Mouse (Mus musculus): ENCODE measurements around the gene Zmiz1. TPM values are rescaled to one million over a fixed set of nuclear protein-coding genes. Genes with fewer than 3 reads are reported as not detected.

The Zmiz1 gene
- polyA plus RNA-seq, 1 experiment from 2014 or later = 91.0 TPM

GRCm38 (mm10) chr14:25660661-25661060 is 201.7 kb downstream of the Zmiz1 start:
- Histone ChIP-seq H3K27me3 (ENCODE audit: control insufficient read depth, insufficient read depth, low read length) (no peaks in the 10 kb centered on the region), H3K4me3 (replicated peaks; ENCODE audit: low read depth, low read length) (no peak overlapping the region), H3K4me2 (ENCODE audit: low read length) (no peak overlapping the region), H3K9ac (replicated peaks; ENCODE audit: low read length) (no peak overlapping the region), H3K9me3 (ENCODE audit: control insufficient read depth, low read length) (no peaks in the 10 kb centered on the region), H3K4me1 (ENCODE audit: control insufficient read depth, insufficient read depth, low read length) (no peaks in the 10 kb centered on the region), H3K27ac (replicated peaks; ENCODE audit: low read depth, low read length) (peak overlapping the region; percentile 37; the same call in 1 of the 2 replicates), H3K36me3 (ENCODE audit: control insufficient read depth, insufficient read depth, low read length) (peaks cover 98% of the 10 kb centered on the region)
- WGBS = 60% methylated on average over 11 of the region's 11 CpGs
- ATAC-seq (ENCODE audit: low FRiP score, low TSS enrichment) (no peak), DNase-seq (peak; percentile 38)

DNA sequence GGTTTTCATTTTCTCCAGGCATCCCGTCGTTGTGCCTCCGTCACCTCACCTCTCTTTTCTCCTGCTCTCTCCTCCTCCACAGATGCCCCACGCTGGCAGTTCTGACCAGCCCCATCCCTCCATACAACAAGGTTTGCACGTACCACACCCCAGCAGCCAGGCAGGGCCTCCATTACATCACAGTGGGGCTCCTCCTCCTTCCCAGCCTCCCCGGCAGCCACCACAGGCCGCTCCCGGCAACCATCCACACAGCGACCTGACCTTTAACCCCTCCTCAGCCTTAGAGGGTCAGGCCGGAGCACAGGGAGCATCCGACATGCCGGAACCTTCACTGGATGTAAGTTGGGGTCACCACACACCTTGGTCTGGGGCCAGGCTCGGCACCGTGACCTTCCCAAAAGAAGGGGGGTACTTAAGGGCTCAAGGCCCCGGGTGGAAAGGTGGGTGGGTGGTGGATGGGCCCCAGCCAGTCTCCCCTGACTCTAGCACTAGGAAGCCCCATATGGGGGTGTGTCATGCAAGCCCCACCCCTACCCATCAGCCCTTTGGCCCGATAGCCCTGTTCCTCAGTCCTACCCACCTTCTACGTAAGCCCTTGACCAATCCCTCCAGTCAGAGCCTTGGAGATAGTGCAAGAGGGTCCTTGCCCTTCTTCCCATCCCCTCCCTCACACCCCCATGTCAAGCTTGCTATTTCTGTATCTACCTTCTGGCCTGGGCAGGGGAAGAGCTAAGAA is 202.4 kb downstream of the Zmiz1 start:
- ATAC-seq (ENCODE audit: low FRiP score, low TSS enrichment) (no peak), DNase-seq (no peak)
- Histone ChIP-seq H3K9ac (replicated peaks; ENCODE audit: low read length) (no peak overlapping the region), H3K27ac (replicated peaks; ENCODE audit: low read depth, low read length) (peak overlapping the region; percentile 60; the same call in 1 of the 2 replicates), H3K4me2 (ENCODE audit: low read length) (no peak overlapping the region), H3K4me3 (replicated peaks; ENCODE audit: low read depth, low read length) (no peak overlapping the region), H3K9me3 (ENCODE audit: control insufficient read depth, low read length) (no peaks in the 10 kb centered on the region), H3K36me3 (ENCODE audit: control insufficient read depth, insufficient read depth, low read length) (peaks cover 98% of the 10 kb centered on the region), H3K27me3 (ENCODE audit: control insufficient read depth, insufficient read depth, low read length) (no peaks in the 10 kb centered on the region), H3K4me1 (ENCODE audit: control insufficient read depth, insufficient read depth, low read length) (no peaks in the 10 kb centered on the region)
- 80% methylated on average over 17 of the region's 17 CpGs for WGBS

GRCm38 (mm10) chr14:25663649-25664309 is 204.8 kb downstream of the Zmiz1 start:
- H3K27ac ChIP-seq (replicated peaks; ENCODE audit: low read depth, low read length) = peak overlapping the region; percentile 49; the same call in 1 of the 2 replicates
- 87% methylated on average over 7 of the region's 7 CpGs for WGBS
- no peak overlapping the region for H3K4me2 ChIP-seq (ENCODE audit: low read length)
- H3K4me1 ChIP-seq (ENCODE audit: control insufficient read depth, insufficient read depth, low read length) = no peaks in the 10 kb centered on the region
- H3K9me3 ChIP-seq (ENCODE audit: control insufficient read depth, low read length) = no peaks in the 10 kb centered on the region
- H3K36me3 ChIP-seq (ENCODE audit: control insufficient read depth, insufficient read depth, low read length) = peaks cover 77% of the 10 kb centered on the region
- ATAC-seq (ENCODE audit: low FRiP score, low TSS enrichment) (no peak), DNase-seq (no peak)
- H3K4me3 ChIP-seq (replicated peaks; ENCODE audit: low read depth, low read length) = no peak overlapping the region
- H3K9ac ChIP-seq (replicated peaks; ENCODE audit: low read length) = no peak overlapping the region
- H3K27me3 ChIP-seq (ENCODE audit: control insufficient read depth, insufficient read depth, low read length) = no peaks in the 10 kb centered on the region

GRCm38 (mm10) chr14:25664310-25664695 is 205.3 kb downstream of the Zmiz1 start:
- Histone ChIP-seq H3K4me3 (replicated peaks; ENCODE audit: low read depth, low read length) (no peak overlapping the region), H3K27me3 (ENCODE audit: control insufficient read depth, insufficient read depth, low read length) (no peaks in the 10 kb centered on the region), H3K27ac (replicated peaks; ENCODE audit: low read depth, low read length) (peak overlapping the region; percentile 49; the same call in 1 of the 2 replicates), H3K9ac (replicated peaks; ENCODE audit: low read length) (no peak overlapping the region), H3K9me3 (ENCODE audit: control insufficient read depth, low read length) (no peaks in the 10 kb centered on the region), H3K4me1 (ENCODE audit: control insufficient read depth, insufficient read depth, low read length) (no peaks in the 10 kb centered on the region), H3K36me3 (ENCODE audit: control insufficient read depth, insufficient read depth, low read length) (peaks cover 73% of the 10 kb centered on the region), H3K4me2 (ENCODE audit: low read length) (no peak overlapping the region)
- 67% methylated on average over 7 of the region's 7 CpGs for WGBS
- ATAC-seq (ENCODE audit: low FRiP score, low TSS enrichment) (no peak), DNase-seq (no peak)

DNA sequence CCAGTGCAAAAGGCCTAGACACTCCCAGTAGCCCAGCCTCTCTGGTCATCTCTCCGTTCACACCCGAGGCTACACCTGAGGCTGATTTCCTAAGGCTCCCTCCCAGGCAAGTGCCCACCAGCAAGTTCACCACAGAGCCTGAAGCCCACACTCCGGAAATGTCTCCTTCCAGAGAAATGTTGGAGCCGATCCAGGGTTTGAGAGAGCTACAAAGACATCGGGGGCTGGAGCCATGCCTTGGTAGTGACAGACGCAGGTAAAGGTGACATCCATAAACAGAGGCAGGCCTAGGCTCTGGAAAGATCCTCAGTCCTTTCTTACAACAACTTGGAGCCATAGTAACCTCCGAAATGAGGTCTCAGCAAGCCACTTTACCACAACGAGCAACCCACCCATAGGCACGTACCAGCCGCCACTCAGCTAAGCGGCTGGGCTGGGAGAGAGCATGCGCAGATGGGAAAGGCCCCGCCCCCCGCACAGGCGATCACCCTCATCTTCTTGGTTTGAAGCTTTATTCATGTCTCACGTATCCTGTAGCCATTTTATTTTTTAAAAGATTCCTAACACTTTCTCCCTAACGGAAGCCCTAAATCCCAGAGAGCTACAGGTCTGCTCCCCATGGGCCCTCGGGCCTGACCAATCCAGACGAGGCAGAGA is 206.5 kb downstream of the Zmiz1 start:
- Histone ChIP-seq H3K27ac (replicated peaks; ENCODE audit: low read depth, low read length) (peak overlapping the region; percentile 1; the same call in 1 of the 2 replicates), H3K9me3 (ENCODE audit: control insufficient read depth, low read length) (no peaks in the 10 kb centered on the region), H3K27me3 (ENCODE audit: control insufficient read depth, insufficient read depth, low read length) (no peaks in the 10 kb centered on the region), H3K4me2 (ENCODE audit: low read length) (no peak overlapping the region), H3K9ac (replicated peaks; ENCODE audit: low read length) (no peak overlapping the region), H3K4me1 (ENCODE audit: control insufficient read depth, insufficient read depth, low read length) (no peaks in the 10 kb centered on the region), H3K36me3 (ENCODE audit: control insufficient read depth, insufficient read depth, low read length) (peaks cover 62% of the 10 kb centered on the region), H3K4me3 (replicated peaks; ENCODE audit: low read depth, low read length) (no peak overlapping the region)
- peak; percentile 54 for DNase-seq
- ATAC-seq (ENCODE audit: low FRiP score, low TSS enrichment) = no peak
- 70% methylated on average over 19 of the region's 19 CpGs for WGBS

GRCm38 (mm10) chr14:25666668-25667376 is 207.8 kb downstream of the Zmiz1 start:
- Histone ChIP-seq H3K4me3 (replicated peaks; ENCODE audit: low read depth, low read length) (no peak overlapping the region), H3K27me3 (ENCODE audit: control insufficient read depth, insufficient read depth, low read length) (no peaks in the 10 kb centered on the region), H3K4me2 (ENCODE audit: low read length) (no peak overlapping the region), H3K9me3 (ENCODE audit: control insufficient read depth, low read length) (no peaks in the 10 kb centered on the region), H3K9ac (replicated peaks; ENCODE audit: low read length) (no peak overlapping the region), H3K27ac (replicated peaks; ENCODE audit: low read depth, low read length) (no peak overlapping the region), H3K4me1 (ENCODE audit: control insufficient read depth, insufficient read depth, low read length) (no peaks in the 10 kb centered on the region), H3K36me3 (ENCODE audit: control insufficient read depth, insufficient read depth, low read length) (peaks cover 48% of the 10 kb centered on the region)
- ATAC-seq (ENCODE audit: low FRiP score, low TSS enrichment) = no peak
- 84% methylated on average over 2 of the region's 2 CpGs for WGBS
- peak; percentile 57 for DNase-seq

DNA sequence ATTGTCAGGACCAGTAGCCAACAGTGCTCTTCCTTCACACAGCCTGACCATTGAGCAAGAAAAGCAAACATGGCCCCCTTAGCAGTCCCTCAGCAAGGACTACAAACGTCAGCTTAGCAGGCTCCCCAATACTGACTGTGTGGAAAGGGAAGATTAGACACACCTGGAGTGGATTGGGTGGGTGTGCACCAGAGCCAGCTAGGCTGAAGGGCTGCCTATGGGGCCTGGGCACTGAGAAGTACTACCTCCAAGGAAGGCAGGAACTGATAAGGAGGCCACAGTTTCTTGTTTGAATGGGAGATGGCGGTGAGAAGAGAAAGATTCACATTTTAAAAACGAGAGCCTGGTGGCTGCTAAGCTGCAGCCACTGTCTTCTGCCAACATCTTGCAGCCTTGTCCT is 208.6 kb downstream of the Zmiz1 start:
- no peak overlapping the region for H3K27ac ChIP-seq (replicated peaks; ENCODE audit: low read depth, low read length)
- DNase-seq (no peak), ATAC-seq (ENCODE audit: low FRiP score, low TSS enrichment) (no peak)
- no peaks in the 10 kb centered on the region for H3K27me3 ChIP-seq (ENCODE audit: control insufficient read depth, insufficient read depth, low read length)
- H3K4me3 ChIP-seq (replicated peaks; ENCODE audit: low read depth, low read length) = no peak overlapping the region
- no peak overlapping the region for H3K9ac ChIP-seq (replicated peaks; ENCODE audit: low read length)
- H3K4me1 ChIP-seq (ENCODE audit: control insufficient read depth, insufficient read depth, low read length) = no peaks in the 10 kb centered on the region
- WGBS = 78% methylated on average over 3 of the region's 3 CpGs
- H3K4me2 ChIP-seq (ENCODE audit: low read length) = no peak overlapping the region
- H3K9me3 ChIP-seq (ENCODE audit: control insufficient read depth, low read length) = no peaks in the 10 kb centered on the region
- H3K36me3 ChIP-seq (ENCODE audit: control insufficient read depth, insufficient read depth, low read length) = peaks cover 40% of the 10 kb centered on the region

GRCm38 (mm10) chr14:25679625-25680024 is 220.6 kb downstream of the Zmiz1 start:
- Histone ChIP-seq H3K27ac (replicated peaks; ENCODE audit: low read depth, low read length) (no peak overlapping the region), H3K27me3 (ENCODE audit: control insufficient read depth, insufficient read depth, low read length) (no peaks in the 10 kb centered on the region), H3K36me3 (ENCODE audit: control insufficient read depth, insufficient read depth, low read length) (no peaks in the 10 kb centered on the region), H3K9me3 (ENCODE audit: control insufficient read depth, low read length) (no peaks in the 10 kb centered on the region), H3K9ac (replicated peaks; ENCODE audit: low read length) (no peak overlapping the region), H3K4me1 (ENCODE audit: control insufficient read depth, insufficient read depth, low read length) (no peaks in the 10 kb centered on the region), H3K4me3 (replicated peaks; ENCODE audit: low read depth, low read length) (no peak overlapping the region), H3K4me2 (ENCODE audit: low read length) (no peak overlapping the region)
- WGBS = 78% methylated on average over 7 of the region's 7 CpGs
- DNase-seq (no peak), ATAC-seq (ENCODE audit: low FRiP score, low TSS enrichment) (no peak)

All from midbrain, embryonic 14.5 days (tissue).